Mouse (Mus musculus): Measurements from ENCODE around the gene Dnajb1. TPM values are rescaled to one million over a fixed set of nuclear protein-coding genes. Genes with fewer than 3 reads are reported as not detected.

The Dnajb1 gene
- 32.1 TPM for polyA plus RNA-seq (2014; fragmentation: Illumina TruSeq; extraction: RNeasy Lipid Tissue Mini Kit (QIAGEN cat#74804); ENCODE audit: insufficient read depth, low read depth, low replicate concordance)

DNA sequence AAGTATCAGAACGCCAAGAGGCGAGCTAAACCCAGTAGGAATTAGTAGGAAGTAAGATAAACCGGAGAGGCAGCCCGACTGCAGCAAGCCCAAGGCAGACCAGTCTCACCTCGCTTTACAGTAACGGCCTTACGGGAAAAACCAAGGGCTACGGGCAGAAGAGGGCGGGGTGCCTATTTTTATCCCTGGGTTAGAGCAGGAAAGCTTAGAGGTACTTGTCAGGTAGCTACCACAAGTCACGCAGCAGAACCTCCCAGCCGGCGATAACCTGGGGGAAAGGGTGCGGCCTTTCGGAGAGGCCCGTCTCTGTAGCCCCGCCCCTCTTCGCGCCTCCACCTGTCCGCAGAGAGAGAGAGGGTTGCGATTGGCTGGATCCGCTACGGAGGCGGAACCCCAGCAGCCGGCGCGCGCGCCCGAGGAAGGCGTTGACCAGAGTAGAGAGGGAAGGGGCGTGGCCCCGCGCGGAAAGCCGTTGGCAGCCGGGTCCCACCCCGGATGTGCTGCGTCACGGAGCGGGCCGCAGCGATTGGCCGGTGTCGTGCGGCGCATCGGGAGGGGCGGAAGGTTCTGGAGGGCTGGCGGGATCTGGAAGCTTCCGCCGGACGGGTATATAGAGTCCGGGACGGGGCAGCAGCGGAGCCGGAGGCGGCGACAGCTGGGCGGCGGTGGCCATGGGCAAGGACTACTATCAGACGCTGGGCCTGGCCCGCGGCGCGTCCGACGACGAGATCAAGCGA is at the start of gene Dnajb1, which contains the start of gene Tecr:
Gene Dnajb1 (plus strand): TSS at position 533 of the 737 bp plus-strand sequence.
Gene Tecr (minus strand): TSS at position 311 of the 737 bp plus-strand sequence.

DNA sequence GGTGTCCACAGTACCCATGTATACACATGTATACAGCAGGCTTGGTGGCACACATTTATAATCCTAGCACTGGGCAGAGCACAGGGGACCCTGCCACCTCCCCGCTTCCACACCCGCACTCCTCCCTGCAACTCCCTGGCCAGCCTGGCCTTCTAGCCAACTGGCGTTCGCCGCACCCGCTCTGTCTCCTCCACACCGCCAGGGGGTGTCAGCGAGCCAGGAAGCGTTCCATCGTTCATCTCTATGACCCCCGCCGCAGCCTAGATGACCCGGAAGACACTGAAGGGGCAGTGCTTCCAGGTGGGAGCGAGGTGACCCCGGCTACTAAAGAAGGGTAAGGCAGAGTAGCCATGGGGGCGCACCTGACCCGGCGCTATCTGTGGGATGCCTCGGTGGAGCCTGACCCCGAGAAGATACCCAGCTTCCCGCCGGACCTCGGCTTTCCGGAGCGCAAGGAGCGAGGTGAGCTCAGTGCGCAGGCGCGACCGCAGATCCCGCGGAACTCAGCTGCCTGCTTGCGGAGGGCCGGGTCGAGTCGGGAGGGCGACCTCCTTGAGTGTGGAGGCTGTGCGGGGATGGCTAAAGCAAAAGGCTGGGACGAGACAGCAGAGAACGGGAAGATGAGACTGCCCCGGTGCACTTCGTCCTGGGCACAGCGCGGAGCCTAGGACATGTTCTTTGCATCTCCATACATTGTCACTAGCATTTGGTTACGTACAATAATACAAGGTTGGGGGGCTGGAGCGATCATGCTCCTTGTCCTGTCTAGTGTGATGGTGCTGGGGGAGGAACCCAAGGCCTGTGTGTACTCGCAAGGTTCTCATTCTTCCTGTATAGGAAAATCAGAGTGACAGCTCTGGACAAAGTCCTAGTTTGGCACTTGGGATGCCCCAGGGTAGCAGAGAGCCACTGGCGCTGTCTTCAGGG is 41.3 kb upstream of the Dnajb1 start, which contains the start of gene Ndufb7:
Gene Ndufb7 (plus strand): TSS at position 203 of the 927 bp plus-strand sequence.

DNA sequence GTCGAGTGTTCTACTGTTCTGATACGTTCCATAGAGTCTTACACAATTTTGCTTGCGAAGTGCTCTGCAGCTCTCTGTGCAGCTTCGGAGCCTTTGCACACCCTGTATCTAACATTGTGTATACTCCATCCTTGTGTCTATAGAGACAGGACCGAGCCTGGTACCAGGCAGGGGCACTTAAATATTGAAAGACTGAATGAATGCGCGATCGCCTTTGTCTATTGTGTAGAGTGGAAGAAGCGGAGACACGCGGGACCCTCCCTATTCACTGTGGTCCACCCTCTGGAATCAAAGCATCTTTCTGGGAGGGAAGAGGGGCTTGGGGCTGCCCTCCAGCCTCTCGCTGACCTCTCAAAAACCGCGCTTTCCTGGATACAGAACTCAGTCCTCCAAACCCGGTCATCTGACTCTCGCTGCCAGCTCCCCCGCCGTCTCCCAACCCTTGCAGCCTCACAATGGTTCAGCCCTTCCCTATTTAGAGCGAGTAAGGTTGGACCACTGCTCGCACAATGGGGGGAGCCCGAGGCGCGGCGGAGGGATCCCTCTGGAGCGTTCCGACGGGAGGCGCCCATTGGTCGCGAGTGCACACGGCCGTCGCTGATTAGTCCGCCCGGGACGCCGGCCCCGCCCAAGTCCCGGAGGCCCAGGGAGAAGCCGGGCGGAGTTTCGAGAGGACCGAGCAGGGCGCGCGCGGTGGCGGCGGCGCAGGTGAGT is 44.2 kb downstream of the Dnajb1 start, which contains the start of gene Gipc1:
Gene Gipc1 (plus strand): TSS at position 648 of the 714 bp plus-strand sequence.

Other genes with a start within 250 kb of the Dnajb1 start
- gene Clgn, start 218.3 kb upstream of the Dnajb1 start, polyA plus RNA-seq (2014; fragmentation: Illumina TruSeq; extraction: RNeasy Lipid Tissue Mini Kit (QIAGEN cat#74804); ENCODE audit: insufficient read depth, low read depth, low replicate concordance), result not detected
- 53.7 TPM for gene Scoc, start 149.8 kb upstream of the Dnajb1 start, polyA plus RNA-seq (2014; fragmentation: Illumina TruSeq; extraction: RNeasy Lipid Tissue Mini Kit (QIAGEN cat#74804); ENCODE audit: insufficient read depth, low read depth, low replicate concordance)
- gene Olfr370, start 72.4 kb upstream of the Dnajb1 start, polyA plus RNA-seq (2014; fragmentation: Illumina TruSeq; extraction: RNeasy Lipid Tissue Mini Kit (QIAGEN cat#74804); ENCODE audit: insufficient read depth, low read depth, low replicate concordance), result not detected
- 270 TPM for gene Ndufb7, start 41.5 kb upstream of the Dnajb1 start, polyA plus RNA-seq (2014; fragmentation: Illumina TruSeq; extraction: RNeasy Lipid Tissue Mini Kit (QIAGEN cat#74804); ENCODE audit: insufficient read depth, low read depth, low replicate concordance)
- 176 TPM for gene Tecr, start 222 bp upstream of the Dnajb1 start, polyA plus RNA-seq (2014; fragmentation: Illumina TruSeq; extraction: RNeasy Lipid Tissue Mini Kit (QIAGEN cat#74804); ENCODE audit: insufficient read depth, low read depth, low replicate concordance)
- gene Gipc1, start 44.5 kb downstream of the Dnajb1 start, polyA plus RNA-seq (2014; fragmentation: Illumina TruSeq; extraction: RNeasy Lipid Tissue Mini Kit (QIAGEN cat#74804); ENCODE audit: insufficient read depth, low read depth, low replicate concordance), result 45.7 TPM
- 2.1 TPM for gene Ptger1, start 58.5 kb downstream of the Dnajb1 start, polyA plus RNA-seq (2014; fragmentation: Illumina TruSeq; extraction: RNeasy Lipid Tissue Mini Kit (QIAGEN cat#74804); ENCODE audit: insufficient read depth, low read depth, low replicate concordance)
- gene Pkn1, start 91.0 kb downstream of the Dnajb1 start, polyA plus RNA-seq (2014; fragmentation: Illumina TruSeq; extraction: RNeasy Lipid Tissue Mini Kit (QIAGEN cat#74804); ENCODE audit: insufficient read depth, low read depth, low replicate concordance), result 29.7 TPM
- gene Ddx39, start 107.0 kb downstream of the Dnajb1 start, polyA plus RNA-seq (2014; fragmentation: Illumina TruSeq; extraction: RNeasy Lipid Tissue Mini Kit (QIAGEN cat#74804); ENCODE audit: insufficient read depth, low read depth, low replicate concordance), result 22.0 TPM
- 186 TPM for gene Adgre5, start 133.1 kb downstream of the Dnajb1 start, polyA plus RNA-seq (2014; fragmentation: Illumina TruSeq; extraction: RNeasy Lipid Tissue Mini Kit (QIAGEN cat#74804); ENCODE audit: insufficient read depth, low read depth, low replicate concordance)

All from lung, adult 10 weeks (tissue).